ENCODE assay signal across 21 mouse cellular contexts in the genomic region with DNA sequence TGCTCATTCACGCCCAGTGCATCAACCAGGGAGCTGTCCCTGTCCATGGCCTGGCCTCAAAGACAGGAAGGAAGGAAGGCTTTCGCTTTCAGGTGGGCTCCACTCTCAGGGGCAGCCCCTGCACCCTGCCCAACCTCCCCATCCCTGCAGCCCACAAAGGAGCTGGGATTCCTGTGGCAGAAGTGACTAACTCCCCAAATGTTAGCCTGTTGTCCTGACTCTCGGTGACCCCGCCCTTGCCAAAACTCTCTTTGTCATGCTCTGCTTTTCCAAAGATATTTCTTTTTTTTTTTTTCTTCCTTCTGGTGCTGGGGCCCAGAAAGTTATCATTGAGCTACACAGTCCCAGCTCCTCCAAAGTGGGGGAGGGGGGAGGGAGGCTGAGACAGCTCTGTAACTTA. TPM values are rescaled to one million over a fixed set of nuclear protein-coding genes. Genes with fewer than 3 reads are reported as not detected.
DNase-seq lines count a peak whose midpoint lies in the region; ATAC-seq lines count a peak whose summit lies in the region.
"Had no signal": no experiment of that assay in that cellular context is flagged by ENCODE, and none has a peak within 500 bp of the region (broad histone marks: within the 10 kb centered on the region; RNA-seq: fewer than 3 reads in every experiment).

No protein-coding gene starts in this region.

- H3K27ac ChIP-seq in hindbrain, embryonic 15.5 days (replicated peaks), result no peak overlapping the region
- no peak overlapping the region for H3K27ac ChIP-seq in hindbrain, embryonic 11.5 days (ENCODE audit: low read depth, low read length)
- no peak overlapping the region for H3K27ac ChIP-seq in midbrain, embryonic 12.5 days (replicated peaks)
- no peak overlapping the region for H3K27ac ChIP-seq in midbrain, embryonic 13.5 days
- H3K27ac ChIP-seq in embryonic facial prominence, embryonic 10.5 days (replicated peaks), result no peak overlapping the region
- H3K27ac ChIP-seq: forebrain, embryonic 10.5 days; heart, embryonic 15.5 days; midbrain, embryonic 10.5 days; stomach, embryonic 15.5 days had no signal

- peak overlapping the region; percentile 20 for H3K4me2 ChIP-seq in hindbrain, embryonic 15.5 days
- no peak overlapping the region for H3K4me2 ChIP-seq in hindbrain, embryonic 11.5 days (replicated peaks; ENCODE audit: low read depth, low read length)
- no peak overlapping the region for H3K4me2 ChIP-seq in midbrain, embryonic 12.5 days (replicated peaks)
- no peak overlapping the region for H3K4me2 ChIP-seq in midbrain, embryonic 13.5 days (replicated peaks)
- H3K4me2 ChIP-seq: heart, embryonic 15.5 days; stomach, embryonic 15.5 days had no signal

- H3K27me3 ChIP-seq in hindbrain, embryonic 15.5 days, result no peaks in the 10 kb centered on the region
- H3K27me3 ChIP-seq in hindbrain, embryonic 11.5 days (ENCODE audit: control insufficient read depth, insufficient read depth, low read length), result no peaks in the 10 kb centered on the region; the same call in 1 of the 2 replicates
- peaks cover 9% of the 10 kb centered on the region for H3K27me3 ChIP-seq in midbrain, embryonic 12.5 days
- H3K27me3 ChIP-seq in midbrain, embryonic 13.5 days, result peaks cover 5% of the 10 kb centered on the region; the same call in 1 of the 2 replicates
- peaks cover 32% of the 10 kb centered on the region for H3K27me3 ChIP-seq in embryonic facial prominence, embryonic 10.5 days (replicated peaks; ENCODE audit: low read depth, poor library complexity, severe bottlenecking)
- H3K27me3 ChIP-seq: heart, embryonic 15.5 days had no signal

- H3K9ac ChIP-seq in hindbrain, embryonic 15.5 days, result no peak overlapping the region
- no peak overlapping the region for H3K9ac ChIP-seq in hindbrain, embryonic 11.5 days (ENCODE audit: low read depth, low read length)
- 0 out of 2 replicates have a peak overlapping the region, but pooled peaks have one; percentile 1 for H3K9ac ChIP-seq in midbrain, embryonic 12.5 days (replicated peaks)
- no peak overlapping the region for H3K9ac ChIP-seq in midbrain, embryonic 13.5 days (replicated peaks)
- H3K9ac ChIP-seq: heart, embryonic 15.5 days; stomach, embryonic 15.5 days had no signal

- WGBS in hindbrain, embryonic 15.5 days, result 90% methylated on average over 4 of the region's 4 CpGs
- WGBS in hindbrain, embryonic 11.5 days, result 88% methylated on average over 4 of the region's 4 CpGs
- WGBS in midbrain, embryonic 12.5 days, result 91% methylated on average over 4 of the region's 4 CpGs
- WGBS in midbrain, embryonic 13.5 days, result 91% methylated on average over 4 of the region's 4 CpGs
- WGBS in embryonic facial prominence, embryonic 10.5 days, result 86% methylated on average over 4 of the region's 4 CpGs

- ATAC-seq in hindbrain, embryonic 15.5 days (ENCODE audit: low FRiP score, low read depth), result no peak
- ATAC-seq in hindbrain, embryonic 11.5 days (ENCODE audit: low FRiP score), result no peak
- ATAC-seq in midbrain, embryonic 12.5 days (ENCODE audit: low FRiP score, low read depth), result no peak
- ATAC-seq in midbrain, embryonic 13.5 days, result no peak
- no peak for ATAC-seq in cerebellum, adult (ENCODE audit: insufficient number of reproducible peaks, low FRiP score, low TSS enrichment)

- H3K4me3 ChIP-seq in hindbrain, embryonic 15.5 days, result no peak overlapping the region
- no peak overlapping the region for H3K4me3 ChIP-seq in hindbrain, embryonic 11.5 days (ENCODE audit: low read depth, low read length)
- H3K4me3 ChIP-seq in midbrain, embryonic 12.5 days, result no peak overlapping the region
- H3K4me3 ChIP-seq in midbrain, embryonic 13.5 days (replicated peaks), result no peak overlapping the region
- no peak overlapping the region for H3K4me3 ChIP-seq in embryonic facial prominence, embryonic 10.5 days
- H3K4me3 ChIP-seq: forebrain, embryonic 10.5 days; heart, embryonic 15.5 days; midbrain, embryonic 10.5 days; stomach, embryonic 15.5 days had no signal

- H3K36me3 ChIP-seq in hindbrain, embryonic 15.5 days, result peaks cover 9% of the 10 kb centered on the region
- no peaks in the 10 kb centered on the region for H3K36me3 ChIP-seq in hindbrain, embryonic 11.5 days (ENCODE audit: control insufficient read depth, insufficient read depth, low read length)
- 0 out of 2 replicates have a peak, but pooled peaks cover 4% of the 10 kb centered on the region for H3K36me3 ChIP-seq in midbrain, embryonic 12.5 days
- peaks cover 23% of the 10 kb centered on the region for H3K36me3 ChIP-seq in midbrain, embryonic 13.5 days
- no peaks in the 10 kb centered on the region for H3K36me3 ChIP-seq in embryonic facial prominence, embryonic 10.5 days (replicated peaks)
- H3K36me3 ChIP-seq: heart, embryonic 15.5 days; stomach, embryonic 15.5 days had no signal

- peaks cover 48% of the 10 kb centered on the region for H3K4me1 ChIP-seq in hindbrain, embryonic 15.5 days (replicated peaks)
- H3K4me1 ChIP-seq in hindbrain, embryonic 11.5 days (replicated peaks; ENCODE audit: control insufficient read depth, insufficient read depth, low read length), result peaks cover 12% of the 10 kb centered on the region
- peaks cover 42% of the 10 kb centered on the region for H3K4me1 ChIP-seq in midbrain, embryonic 12.5 days
- H3K4me1 ChIP-seq in midbrain, embryonic 13.5 days (replicated peaks), result peaks cover 43% of the 10 kb centered on the region
- peaks cover 36% of the 10 kb centered on the region for H3K4me1 ChIP-seq in embryonic facial prominence, embryonic 10.5 days

- H3K9me3 ChIP-seq in hindbrain, embryonic 15.5 days, result no peaks in the 10 kb centered on the region
- no peaks in the 10 kb centered on the region for H3K9me3 ChIP-seq in hindbrain, embryonic 11.5 days (ENCODE audit: control insufficient read depth, low read length)
- H3K9me3 ChIP-seq in midbrain, embryonic 12.5 days, result no peaks in the 10 kb centered on the region
- H3K9me3 ChIP-seq in midbrain, embryonic 13.5 days, result no peaks in the 10 kb centered on the region
- H3K9me3 ChIP-seq in embryonic facial prominence, embryonic 10.5 days, result no peaks in the 10 kb centered on the region
- H3K9me3 ChIP-seq: forebrain, embryonic 10.5 days; heart, embryonic 15.5 days; midbrain, embryonic 10.5 days; stomach, embryonic 15.5 days had no signal

- no peak for DNase-seq in hindbrain, embryonic 11.5 days (ENCODE audit: low spot score)
- peak; percentile 45 for DNase-seq in NIH3T3 (ENCODE audit: low read depth)
- no peak for DNase-seq in embryonic facial prominence, embryonic 10.5 days (ENCODE audit: low spot score)
- DNase-seq: adrenal gland, postnatal 10 days; B cell, adult 2 months; cerebellum, adult 9-10 months; heart, postnatal 36 days; kidney, adult 11 months; lung, postnatal 4 days; thymus, adult 2 months; thymus, postnatal 4 days had no signal

RNA-seq across cellular contexts. Expression of a gene that starts 5.2 kb away (rescaled TPM):
- 17.3 and 20.3 TPM in 2 replicates for polyA plus RNA-seq in hindbrain, embryonic 15.5 days (2015; fragmentation: Nextera tagmentation; extraction: Ambion mirVana)
- 4.0 and 4.4 TPM in 2 replicates for polyA plus RNA-seq in hindbrain, embryonic 11.5 days (2014; fragmentation: Nextera tagmentation; extraction: Ambion mirVana)
- polyA plus RNA-seq in midbrain, embryonic 12.5 days (2016; fragmentation: Nextera tagmentation; extraction: Ambion mirVana), result 6.7 and 7.8 TPM in 2 replicates
- polyA plus RNA-seq in midbrain, embryonic 13.5 days (2015; fragmentation: Nextera tagmentation; extraction: Ambion mirVana), result 10.3 TPM in 2 replicates
- 3.1 and 3.5 TPM in 2 replicates for polyA plus RNA-seq in embryonic facial prominence, embryonic 10.5 days (2016; fragmentation: Nextera tagmentation; extraction: Ambion mirVana)

RNA-seq across cellular contexts. Expression of a gene that starts 14.2 kb away (rescaled TPM):
- polyA plus RNA-seq in hindbrain, embryonic 15.5 days (2015; fragmentation: Nextera tagmentation; extraction: Ambion mirVana), result 28.4 and 33.1 TPM in 2 replicates
- polyA plus RNA-seq in hindbrain, embryonic 11.5 days (2014; fragmentation: Nextera tagmentation; extraction: Ambion mirVana), result 21.6 and 28.0 TPM in 2 replicates
- polyA plus RNA-seq in midbrain, embryonic 12.5 days (2016; fragmentation: Nextera tagmentation; extraction: Ambion mirVana), result 29.4 and 29.9 TPM in 2 replicates
- 39.2 and 39.8 TPM in 2 replicates for polyA plus RNA-seq in midbrain, embryonic 13.5 days (2015; fragmentation: Nextera tagmentation; extraction: Ambion mirVana)
- 16.6 and 17.0 TPM in 2 replicates for polyA plus RNA-seq in embryonic facial prominence, embryonic 10.5 days (2016; fragmentation: Nextera tagmentation; extraction: Ambion mirVana)

RNA-seq across cellular contexts. Expression of a gene that starts 14.3 kb away (rescaled TPM):
- polyA plus RNA-seq in hindbrain, embryonic 15.5 days (2015; fragmentation: Nextera tagmentation; extraction: Ambion mirVana), result 0.43 and 0.53 TPM in 2 replicates
- 0.27 and 1.2 TPM in 2 replicates for polyA plus RNA-seq in hindbrain, embryonic 11.5 days (2014; fragmentation: Nextera tagmentation; extraction: Ambion mirVana)
- polyA plus RNA-seq in midbrain, embryonic 12.5 days (2016; fragmentation: Nextera tagmentation; extraction: Ambion mirVana), result 0.74 and 1.1 TPM in 2 replicates
- 0.54 and 0.67 TPM in 2 replicates for polyA plus RNA-seq in midbrain, embryonic 13.5 days (2015; fragmentation: Nextera tagmentation; extraction: Ambion mirVana)
- polyA plus RNA-seq in embryonic facial prominence, embryonic 10.5 days (2016; fragmentation: Nextera tagmentation; extraction: Ambion mirVana), result 0.61 and 0.97 TPM in 2 replicates
- polyA plus RNA-seq: liver, adult 2 months; liver, embryonic 16.5 days had no signal

RNA-seq across cellular contexts. Expression of a gene that starts 22.7 kb away (rescaled TPM):
- polyA plus RNA-seq in hindbrain, embryonic 15.5 days (2015; fragmentation: Nextera tagmentation; extraction: Ambion mirVana), result 27.2 and 28.3 TPM in 2 replicates
- 32.8 and 38.8 TPM in 2 replicates for polyA plus RNA-seq in hindbrain, embryonic 11.5 days (2014; fragmentation: Nextera tagmentation; extraction: Ambion mirVana)
- 23.2 and 27.0 TPM in 2 replicates for polyA plus RNA-seq in midbrain, embryonic 12.5 days (2016; fragmentation: Nextera tagmentation; extraction: Ambion mirVana)
- polyA plus RNA-seq in midbrain, embryonic 13.5 days (2015; fragmentation: Nextera tagmentation; extraction: Ambion mirVana), result 16.6 and 20.3 TPM in 2 replicates
- 23.7 and 23.9 TPM in 2 replicates for polyA plus RNA-seq in embryonic facial prominence, embryonic 10.5 days (2016; fragmentation: Nextera tagmentation; extraction: Ambion mirVana)

RNA-seq across cellular contexts. Expression of a gene that starts 45.5 kb away (rescaled TPM):
- polyA plus RNA-seq in hindbrain, embryonic 15.5 days (2015; fragmentation: Nextera tagmentation; extraction: Ambion mirVana), result 28.7 and 33.1 TPM in 2 replicates
- polyA plus RNA-seq in hindbrain, embryonic 11.5 days (2014; fragmentation: Nextera tagmentation; extraction: Ambion mirVana), result 1.5 and 1.8 TPM in 2 replicates
- polyA plus RNA-seq in midbrain, embryonic 12.5 days (2016; fragmentation: Nextera tagmentation; extraction: Ambion mirVana), result 5.1 and 5.3 TPM in 2 replicates
- 12.7 and 14.9 TPM in 2 replicates for polyA plus RNA-seq in midbrain, embryonic 13.5 days (2015; fragmentation: Nextera tagmentation; extraction: Ambion mirVana)
- 0.82 and 1.2 TPM in 2 replicates for polyA plus RNA-seq in embryonic facial prominence, embryonic 10.5 days (2016; fragmentation: Nextera tagmentation; extraction: Ambion mirVana)
